Mouse (Mus musculus) testis, adult 2 months (tissue): Measurements from ENCODE around the gene Tnk1. TPM values are rescaled to one million over a fixed set of nuclear protein-coding genes. Genes with fewer than 3 reads are reported as not detected.

Experiments
- H3K27ac ChIP-seq: fragments of 200-500 bp; 2 replicates; pipeline ENCODE4 v1.5.1; 2012; ENCODE audit warnings: low read depth, low read length; ENCODE audit not compliant: control insufficient read depth, insufficient read depth
- H3K27me3 ChIP-seq: fragments of 200-500 bp; 2 replicates; pipeline ENCODE4 v1.6.1; 2012; ENCODE audit warnings: mild to moderate bottlenecking, low read length, moderate library complexity; ENCODE audit not compliant: control insufficient read depth, insufficient read depth
- H3K36me3 ChIP-seq: fragments of 200-500 bp; 2 replicates; pipeline ENCODE4 v1.6.1; 2012; ENCODE audit warnings: mild to moderate bottlenecking, low read length; ENCODE audit not compliant: control insufficient read depth, insufficient read depth
- H3K4me1 ChIP-seq: fragments of 200-500 bp; 2 replicates; pipeline ENCODE4 v1.6.1; 2012; ENCODE audit warnings: low read length; ENCODE audit not compliant: control insufficient read depth, insufficient read depth
- H3K4me3 ChIP-seq: fragments of 200-500 bp; 2 replicates; pipeline ENCODE4 v1.5.1; 2012; ENCODE audit warnings: low read depth, mild to moderate bottlenecking, low read length, moderate library complexity, mixed read lengths; ENCODE audit not compliant: control insufficient read depth
- CTCF ChIP-seq: fragments of 200-500 bp; IDR thresholded peaks from 2 replicates; pipeline ENCODE4 v1.5.1; 2012; ENCODE audit warnings: low read depth, mild to moderate bottlenecking, inconsistent platforms, low read length, moderate library complexity; ENCODE audit not compliant: control insufficient read depth, insufficient read depth, insufficient replicate concordance
- POLR2A ChIP-seq: fragments of 200-500 bp; IDR thresholded peaks from 2 replicates; pipeline ENCODE4 v1.6.1; 2012; ENCODE audit warnings: low read depth, mild to moderate bottlenecking, inconsistent platforms, low read length, moderate library complexity; ENCODE audit not compliant: control insufficient read depth
- polyA plus RNA-seq: library from polyadenylated mRNA; depleted of rRNA; stranded (reverse); fragments of >200 nt; gene quantifications from 2 replicates; pipeline ENCODE4 v1.2.3, GENCODE M21; 2012

The Tnk1 gene
- polyA plus RNA-seq, 1 experiment, result 1.6 TPM

DNA sequence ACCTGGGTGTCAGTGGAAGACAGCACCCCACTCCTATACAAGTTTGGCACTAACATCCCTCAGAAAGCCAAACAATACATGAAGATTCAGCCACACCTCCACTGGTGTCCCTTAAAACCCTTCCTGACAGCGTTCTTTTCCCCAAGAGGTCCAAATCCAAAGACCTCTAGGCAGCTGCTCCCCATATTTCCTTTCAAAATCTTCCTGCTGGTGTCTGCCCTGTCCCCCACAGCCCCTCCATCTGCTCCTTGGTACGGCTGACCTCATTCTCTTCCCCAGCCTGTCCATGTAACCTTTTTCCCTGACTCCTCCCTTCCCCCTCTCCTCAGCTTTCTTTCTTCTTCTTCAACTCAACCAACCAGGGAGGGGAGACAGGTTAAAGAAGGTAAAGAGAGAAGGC is 35.1 kb downstream of the Tnk1 start:
- H3K27me3 ChIP-seq, result no peaks in the 10 kb centered on the region
- H3K4me3 ChIP-seq, result no peak overlapping the region
- TF ChIP-seq CTCF (no peak), POLR2A (no peak)
- H3K36me3 ChIP-seq, result no peaks in the 10 kb centered on the region
- H3K27ac ChIP-seq, result no peak overlapping the region
- no peaks in the 10 kb centered on the region for H3K4me1 ChIP-seq

DNA sequence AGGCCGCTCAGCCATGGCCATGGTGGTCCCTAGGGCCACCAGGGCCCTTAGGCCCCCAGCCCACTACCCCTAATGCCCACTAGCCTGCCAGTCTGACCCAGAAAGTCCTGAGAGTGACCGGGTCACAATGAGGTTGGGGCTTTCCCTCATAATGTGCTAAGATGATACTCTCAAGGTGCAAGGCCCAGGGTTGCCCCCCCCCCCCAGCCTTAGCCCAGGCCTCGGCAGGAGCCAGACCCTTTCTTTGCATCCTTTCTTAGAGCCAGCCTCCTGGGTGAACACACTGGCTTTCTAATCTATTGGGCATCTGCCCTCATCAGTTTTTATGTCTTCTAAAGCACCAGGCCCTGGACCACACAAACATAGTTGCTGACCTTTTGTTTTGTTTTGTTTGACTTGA is 36.5 kb downstream of the Tnk1 start, which contains the start of gene Spem1:
Spem1 (minus strand) TSS at position 101 of the 400 bp plus-strand sequence.
- no peaks in the 10 kb centered on the region for H3K4me1 ChIP-seq
- peak within 1 kb of the TSS; percentile 71 for H3K4me3 ChIP-seq
- no peak within 1 kb of the TSS for H3K27ac ChIP-seq
- no peak; the same call in 1 of the 2 replicates for TF ChIP-seq POLR2A
- no peak for TF ChIP-seq CTCF
- no peaks in the 10 kb centered on the region for H3K36me3 ChIP-seq
- H3K27me3 ChIP-seq, result no peaks in the 10 kb centered on the region

DNA sequence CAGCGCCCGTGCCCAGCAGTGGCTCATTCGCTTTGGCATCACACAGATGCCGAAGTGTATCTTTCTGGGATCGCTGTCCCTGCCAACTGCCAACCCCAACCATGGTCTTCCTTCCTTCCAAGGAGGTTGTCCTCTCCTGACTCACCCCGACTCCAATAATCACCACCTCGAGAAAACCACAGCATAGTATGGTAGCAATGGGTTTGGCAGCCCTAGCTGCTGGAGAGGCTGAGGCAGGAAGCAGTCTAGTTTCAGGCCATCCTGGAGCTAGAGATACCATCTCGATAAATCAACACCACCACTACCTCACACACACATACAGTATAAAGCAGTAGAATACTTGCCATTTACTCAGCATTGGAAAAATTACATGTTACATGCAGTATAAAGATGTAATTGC is 39.7 kb downstream of the Tnk1 start:
- Histone ChIP-seq H3K27me3 (no peaks in the 10 kb centered on the region), H3K4me1 (peaks cover 2% of the 10 kb centered on the region; the same call in 1 of the 2 replicates)
- TF ChIP-seq CTCF (no peak), POLR2A (no peak; the same call in 1 of the 2 replicates)

DNA sequence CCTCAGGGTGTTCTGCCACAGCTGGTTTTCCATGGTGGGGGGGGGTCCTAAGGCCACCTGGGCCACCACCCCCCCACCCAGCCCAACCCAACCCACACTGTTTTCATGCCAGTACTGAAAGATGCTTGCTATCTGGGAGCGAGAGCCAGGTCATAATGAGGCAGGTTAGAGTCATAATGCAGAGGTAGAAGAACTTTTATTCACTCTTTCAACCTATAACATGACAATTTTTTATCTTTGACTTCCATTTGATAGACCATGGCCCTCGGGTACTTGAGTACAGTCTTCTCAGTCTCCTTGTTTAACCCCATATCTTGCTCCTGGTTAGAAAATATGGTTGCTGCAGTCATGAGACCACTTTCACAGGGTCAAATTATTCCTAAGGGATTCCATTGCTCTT is 40.2 kb downstream of the Tnk1 start, which contains the start of gene Spem2:
Spem2 (minus strand) TSS at position 101 of the 400 bp plus-strand sequence.
- TF ChIP-seq CTCF (no peak), POLR2A (no peak)
- Histone ChIP-seq H3K4me3 (peak within 1 kb of the TSS; percentile 85), H3K27me3 (no peaks in the 10 kb centered on the region), H3K36me3 (no peaks in the 10 kb centered on the region), H3K27ac (0 out of 2 replicates have a peak within 1 kb of the TSS, but pooled peaks have one; percentile 12), H3K4me1 (peaks cover 2% of the 10 kb centered on the region; the same call in 1 of the 2 replicates)

More for the DNA sequence above, 39.7 kb downstream of the Tnk1 start:
- H3K4me3 ChIP-seq, result peak overlapping the region; percentile 74
- no peaks in the 10 kb centered on the region for H3K36me3 ChIP-seq
- no peak overlapping the region for H3K27ac ChIP-seq

DNA sequence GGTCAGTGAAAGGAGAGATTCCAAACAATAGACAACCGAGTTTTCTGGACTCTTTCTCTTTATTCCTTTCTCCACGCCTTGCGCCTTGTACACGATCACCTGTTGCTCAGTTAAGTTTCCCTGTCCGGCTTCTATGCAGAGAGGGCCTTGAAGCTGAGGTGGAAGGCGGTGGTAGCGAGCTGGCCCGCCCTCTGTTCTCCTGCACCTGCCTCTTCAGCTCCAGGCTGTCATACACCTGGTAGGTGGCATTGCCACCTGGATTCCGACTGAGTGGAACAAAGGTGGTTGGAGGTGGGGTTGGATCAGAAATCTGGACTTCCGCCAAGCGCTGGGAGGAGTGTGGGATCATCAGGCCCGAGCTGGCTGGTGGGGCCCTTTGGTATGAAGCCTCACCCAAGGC is 42.0 kb downstream of the Tnk1 start:
- H3K4me1 ChIP-seq, result peaks cover 2% of the 10 kb centered on the region; the same call in 1 of the 2 replicates
- TF ChIP-seq POLR2A (peak; percentile 55), CTCF (no peak)
- peak overlapping the region; percentile 85 for H3K4me3 ChIP-seq
- no peaks in the 10 kb centered on the region for H3K27me3 ChIP-seq
- no peak overlapping the region for H3K27ac ChIP-seq
- no peaks in the 10 kb centered on the region for H3K36me3 ChIP-seq

DNA sequence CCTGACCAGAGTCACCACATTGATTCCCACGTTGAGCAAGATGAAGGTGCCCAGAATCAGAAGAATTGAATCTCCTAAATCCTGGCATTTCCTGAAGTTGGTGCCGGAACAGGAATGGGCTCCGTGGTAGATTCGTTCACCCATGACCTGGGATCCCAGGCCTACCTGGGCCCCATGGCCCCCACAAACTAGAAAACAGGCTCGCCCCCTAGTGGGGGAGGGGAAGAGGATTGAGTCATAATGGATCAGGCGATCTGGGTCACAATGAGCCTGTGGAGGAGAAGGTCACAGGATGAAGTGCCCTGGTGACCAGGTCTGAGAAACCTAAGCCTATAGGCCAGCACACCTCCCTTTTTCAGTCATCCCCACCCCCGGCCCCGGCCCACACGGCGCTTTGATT is 43.4 kb downstream of the Tnk1 start, which contains the start of gene Gm39566:
Gm39566 (minus strand) TSS at position 144 of the 400 bp plus-strand sequence.
- Histone ChIP-seq H3K4me3 (peak within 1 kb of the TSS; percentile 87), H3K27me3 (no peaks in the 10 kb centered on the region), H3K27ac (no peak within 1 kb of the TSS), H3K36me3 (no peaks in the 10 kb centered on the region), H3K4me1 (peaks cover 2% of the 10 kb centered on the region)
- TF ChIP-seq POLR2A, result peak; percentile 50; the same call in 1 of the 2 replicates
- TF ChIP-seq CTCF, result no peak

DNA sequence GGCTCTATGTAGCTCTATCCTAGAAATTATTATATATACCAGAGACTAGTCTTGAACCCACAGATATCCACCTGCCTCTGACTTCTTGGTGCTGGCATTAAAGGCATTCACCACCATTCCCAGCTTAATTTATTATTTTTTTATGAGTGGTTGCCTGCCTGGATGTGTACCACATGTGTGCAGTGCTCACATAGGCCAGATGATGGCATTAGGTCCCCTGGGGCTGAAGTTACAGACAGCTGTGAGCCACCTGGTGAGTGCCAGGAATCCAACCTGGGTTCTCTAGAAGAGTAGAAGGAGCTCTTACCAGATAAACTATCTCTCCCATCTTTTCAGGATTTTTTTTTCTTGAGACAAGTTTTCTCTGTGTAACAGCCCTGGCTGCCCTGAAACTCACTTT is 48.2 kb downstream of the Tnk1 start:
- peaks cover 2% of the 10 kb centered on the region for H3K4me1 ChIP-seq
- no peaks in the 10 kb centered on the region for H3K36me3 ChIP-seq
- H3K27ac ChIP-seq, result no peak overlapping the region
- H3K27me3 ChIP-seq, result no peaks in the 10 kb centered on the region
- H3K4me3 ChIP-seq, result no peak overlapping the region
- no peak for TF ChIP-seq CTCF
- TF ChIP-seq POLR2A, result no peak

DNA sequence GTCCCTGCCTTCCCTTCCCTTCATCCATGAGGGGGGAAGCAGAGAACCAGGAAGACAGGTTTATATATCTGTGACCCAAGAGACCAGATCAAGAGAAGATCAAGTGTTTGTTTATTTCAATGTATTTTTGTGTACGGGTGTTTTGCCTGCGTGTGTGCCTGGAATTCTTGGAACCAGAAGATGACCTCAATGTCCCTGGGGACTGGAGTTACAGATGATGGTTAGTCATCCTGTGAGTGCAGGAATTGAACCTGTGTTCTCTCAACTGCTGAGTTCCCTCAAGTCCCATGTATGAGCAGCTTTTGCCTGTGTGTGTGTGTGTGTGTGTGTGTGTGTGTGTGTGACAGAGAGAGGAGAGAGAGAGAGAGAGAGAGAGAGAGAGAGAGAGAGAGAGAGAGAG is 50.9 kb downstream of the Tnk1 start:
- no peaks in the 10 kb centered on the region for H3K27me3 ChIP-seq
- H3K27ac ChIP-seq, result no peak overlapping the region
- H3K36me3 ChIP-seq, result no peaks in the 10 kb centered on the region
- TF ChIP-seq POLR2A (no peak), CTCF (no peak)
- H3K4me3 ChIP-seq, result no peak overlapping the region
- peaks cover 24% of the 10 kb centered on the region for H3K4me1 ChIP-seq
